Mouse (Mus musculus) hindbrain, embryonic 16.5 days (tissue): ENCODE results near the gene Bsph2. TPM values are rescaled to one million over a fixed set of nuclear protein-coding genes. Genes with fewer than 3 reads are reported as not detected.

Experiments
- ATAC-seq: fragments of 200-750 bp; cut with Nextera tagmentation; 2 replicates; pipeline ENCODE4 v1.8.0; 2017; ENCODE audit warnings: moderate TSS enrichment, moderate library complexity
- H3K27ac ChIP-seq: fragments of 300-500 bp; sonication (generic); 2 replicates; pipeline ENCODE4 v1.5.1; 2014; ENCODE audit warnings: low read depth, mild to moderate bottlenecking, control low read depth, low read length, moderate library complexity
- H3K27me3 ChIP-seq: fragments of 300-500 bp; sonication (generic); replicated peaks from 2 replicates; pipeline ENCODE4 v1.6.1; 2014; ENCODE audit warnings: low read length; ENCODE audit not compliant: control insufficient read depth, insufficient read depth
- H3K36me3 ChIP-seq: fragments of 300-500 bp; sonication (generic); 2 replicates; pipeline ENCODE4 v1.6.1; 2014; ENCODE audit warnings: mild to moderate bottlenecking, low read length, moderate library complexity, mixed read lengths; ENCODE audit not compliant: control insufficient read depth, insufficient read depth
- H3K4me1 ChIP-seq: fragments of 300-500 bp; sonication (generic); 2 replicates; pipeline ENCODE4 v1.6.1; 2014; ENCODE audit warnings: low read depth, low read length; ENCODE audit not compliant: control insufficient read depth, insufficient read depth
- H3K4me2 ChIP-seq: fragments of 300-500 bp; sonication (generic); 2 replicates; pipeline ENCODE4 v1.6.1; 2014; ENCODE audit warnings: mild to moderate bottlenecking, low read length, control low read depth, moderate library complexity
- H3K4me3 ChIP-seq: fragments of 300-500 bp; sonication (generic); 2 replicates; pipeline ENCODE4 v1.5.1; 2014; ENCODE audit warnings: mild to moderate bottlenecking, low read length, control low read depth, moderate library complexity
- H3K9ac ChIP-seq: fragments of 300-500 bp; sonication (generic); 2 replicates; pipeline ENCODE4 v1.6.1; 2014; ENCODE audit warnings: low read depth, mild to moderate bottlenecking, control low read depth, low read length, moderate library complexity
- H3K9me3 ChIP-seq: fragments of 300-500 bp; sonication (generic); 2 replicates; pipeline ENCODE4 v1.6.1; 2014; ENCODE audit warnings: mild to moderate bottlenecking, low read length, moderate library complexity; ENCODE audit not compliant: control insufficient read depth
- WGBS: fragments of 180-500 bp; shearing (Covaris S2); extraction: QIAGEN DNeasy Blood & Tissue Kit; methylation state at CpG from one replicate; pipeline ENCODE4 v1.1.7; 2014; 5-methylcytosine and 5-hydroxymethylcytosine counted together
- polyA plus RNA-seq: library from polyadenylated mRNA; unstranded; fragments of >200 nt; fragmentation: Nextera tagmentation; extraction: Ambion mirVana; gene quantifications from 2 replicates; pipeline ENCODE4 v1.2.1, GENCODE M21; 2015

Bsph2 gene
- polyA plus RNA-seq, result not detected in 2 replicates

- no peak for ATAC-seq
- no peaks in the 10 kb centered on the region for H3K36me3 ChIP-seq
- H3K4me2 ChIP-seq, result no peak within 1 kb of the TSS
- H3K27ac ChIP-seq, result no peak within 1 kb of the TSS
- no peaks in the 10 kb centered on the region for H3K4me1 ChIP-seq
- H3K9me3 ChIP-seq, result peaks cover 8% of the 10 kb centered on the region
- H3K4me3 ChIP-seq, result no peak within 1 kb of the TSS
- no peak within 1 kb of the TSS for H3K9ac ChIP-seq
- H3K27me3 ChIP-seq, result no peaks in the 10 kb centered on the region
These were observed at the start of gene Bsph2 for GRCm38 (mm10) chr7:13570967-13571366. TSS of gene Bsph2 (minus strand) at chr7:13571067.

GRCm38 (mm10) chr7:13511539-13511938 lies 59.3 kb downstream of the Bsph2 start:
- no peak overlapping the region for H3K4me2 ChIP-seq
- H3K4me1 ChIP-seq, result no peaks in the 10 kb centered on the region
- ATAC-seq, result no peak
- H3K4me3 ChIP-seq, result no peak overlapping the region
- no peak overlapping the region for H3K9ac ChIP-seq
- WGBS, result 70% methylated on average over 1 of the region's 1 CpGs
- H3K27me3 ChIP-seq, result no peaks in the 10 kb centered on the region
- peaks cover 18% of the 10 kb centered on the region for H3K9me3 ChIP-seq
- no peak overlapping the region for H3K27ac ChIP-seq
- no peaks in the 10 kb centered on the region for H3K36me3 ChIP-seq

Other genes starting within 250 kb of the Bsph2 start
- 0.44 and 1.1 TPM in 2 replicates for gene Pla2g4c, start 246.4 kb downstream of the Bsph2 start, polyA plus RNA-seq
- 0.10 TPM in 1 of 2 replicates, not detected in the other for gene Cabp5, start 172.9 kb downstream of the Bsph2 start, polyA plus RNA-seq
- not detected in 2 replicates for gene Bsph1, start 120.2 kb downstream of the Bsph2 start, polyA plus RNA-seq
- gene Sult2a5, start 52.9 kb upstream of the Bsph2 start, polyA plus RNA-seq, result not detected in 2 replicates
- gene Sult2a2, start 162.4 kb upstream of the Bsph2 start, polyA plus RNA-seq, result not detected in 2 replicates